Mouse (Mus musculus): ENCODE results near the gene Rsph14. TPM values are rescaled to one million over a fixed set of nuclear protein-coding genes. Genes with fewer than 3 reads are reported as not detected.

The Rsph14 gene
- polyA plus RNA-seq, 1 experiment from 2014 or later: 8.8 TPM

- Histone ChIP-seq H3K4me2 (replicated peaks; ENCODE audit: low read depth, low read length) (no peak overlapping the region), H3K27ac (ENCODE audit: low read length) (no peak overlapping the region), H3K27me3 (replicated peaks; ENCODE audit: insufficient read depth, low read length) (no peaks in the 10 kb centered on the region), H3K36me3 (ENCODE audit: insufficient read depth, low read length) (no peaks in the 10 kb centered on the region), H3K4me3 (ENCODE audit: low read depth, low read length) (no peak overlapping the region), H3K4me1 (ENCODE audit: insufficient read depth, low read depth, low read length) (no peaks in the 10 kb centered on the region), H3K9me3 (ENCODE audit: low read length) (no peaks in the 10 kb centered on the region), H3K9ac (replicated peaks; ENCODE audit: low read depth) (no peak overlapping the region)
- peak; percentile 64 for DNase-seq (ENCODE audit: low spot score)
- peak; percentile 56 for ATAC-seq
- 74% methylated on average over 10 of the region's 10 CpGs for WGBS
- TF ChIP-seq EP300 (IDR thresholded peaks at IDR 0.05): no peak
- peak; percentile 87 for TF ChIP-seq CTCF (IDR thresholded peaks at IDR 0.05)
These were observed 95.2 kb downstream of the Rsph14 start for GRCm38 (mm10) chr10:74937003-74937790.

- H3K4me1 ChIP-seq (ENCODE audit: insufficient read depth, low read depth, low read length): no peaks in the 10 kb centered on the region
- no peaks in the 10 kb centered on the region for H3K36me3 ChIP-seq (ENCODE audit: insufficient read depth, low read length)
- DNase-seq (ENCODE audit: low spot score) (peak; percentile 27), ATAC-seq (peak; percentile 33; the same call in 1 of the 2 replicates)
- TF ChIP-seq CTCF (IDR thresholded peaks at IDR 0.05) (peak; percentile 60), EP300 (IDR thresholded peaks at IDR 0.05) (no peak)
- no peaks in the 10 kb centered on the region for H3K27me3 ChIP-seq (replicated peaks; ENCODE audit: insufficient read depth, low read length)
- H3K27ac ChIP-seq (ENCODE audit: low read length): no peak overlapping the region
- H3K4me3 ChIP-seq (ENCODE audit: low read depth, low read length): no peak overlapping the region
- no peaks in the 10 kb centered on the region for H3K9me3 ChIP-seq (ENCODE audit: low read length)
- WGBS: 25% methylated on average over 6 of the region's 6 CpGs
- H3K9ac ChIP-seq (replicated peaks; ENCODE audit: low read depth): no peak overlapping the region
- H3K4me2 ChIP-seq (replicated peaks; ENCODE audit: low read depth, low read length): no peak overlapping the region
These were observed 97.4 kb downstream of the Rsph14 start for GRCm38 (mm10) chr10:74935016-74935415.

- no peak for DNase-seq (ENCODE audit: low spot score)
These were observed 97.9 kb downstream of the Rsph14 start for GRCm38 (mm10) chr10:74934521-74934920.

GRCm38 (mm10) chr10:74933548-74934190, 98.7 kb downstream of the Rsph14 start:
- Histone ChIP-seq H3K4me3 (ENCODE audit: low read depth, low read length) (no peak overlapping the region), H3K4me2 (replicated peaks; ENCODE audit: low read depth, low read length) (no peak overlapping the region), H3K27me3 (replicated peaks; ENCODE audit: insufficient read depth, low read length) (no peaks in the 10 kb centered on the region), H3K9ac (replicated peaks; ENCODE audit: low read depth) (no peak overlapping the region), H3K36me3 (ENCODE audit: insufficient read depth, low read length) (no peaks in the 10 kb centered on the region), H3K4me1 (ENCODE audit: insufficient read depth, low read depth, low read length) (no peaks in the 10 kb centered on the region), H3K27ac (ENCODE audit: low read length) (no peak overlapping the region), H3K9me3 (ENCODE audit: low read length) (no peaks in the 10 kb centered on the region)
- ATAC-seq: no peak
- no peak for DNase-seq (ENCODE audit: low spot score)
- 80% methylated on average over 19 of the region's 19 CpGs for WGBS
- no peak for TF ChIP-seq EP300 (IDR thresholded peaks at IDR 0.05)
- no peak; the same call in 1 of the 2 replicates for TF ChIP-seq CTCF (IDR thresholded peaks at IDR 0.05)

More at GRCm38 (mm10) chr10:74934521-74934920, 97.9 kb downstream of the Rsph14 start:
- Histone ChIP-seq H3K4me1 (ENCODE audit: insufficient read depth, low read depth, low read length) (no peaks in the 10 kb centered on the region), H3K4me2 (replicated peaks; ENCODE audit: low read depth, low read length) (no peak overlapping the region), H3K9me3 (ENCODE audit: low read length) (no peaks in the 10 kb centered on the region), H3K36me3 (ENCODE audit: insufficient read depth, low read length) (no peaks in the 10 kb centered on the region), H3K9ac (replicated peaks; ENCODE audit: low read depth) (no peak overlapping the region), H3K4me3 (ENCODE audit: low read depth, low read length) (no peak overlapping the region), H3K27ac (ENCODE audit: low read length) (no peak overlapping the region), H3K27me3 (replicated peaks; ENCODE audit: insufficient read depth, low read length) (no peaks in the 10 kb centered on the region)
- WGBS: 72% methylated on average over 12 of the region's 12 CpGs
- ATAC-seq: 0 out of 2 replicates have a peak, but pooled peaks have one; percentile 2
- no peak for TF ChIP-seq EP300 (IDR thresholded peaks at IDR 0.05)
- TF ChIP-seq CTCF (IDR thresholded peaks at IDR 0.05): no peak; the same call in 1 of the 2 replicates

GRCm38 (mm10) chr10:74932487-74932886, 99.9 kb downstream of the Rsph14 start:
- no peak overlapping the region for H3K27ac ChIP-seq (ENCODE audit: low read length)
- no peak overlapping the region for H3K9ac ChIP-seq (replicated peaks; ENCODE audit: low read depth)
- WGBS: 75% methylated on average over 6 of the region's 6 CpGs
- TF ChIP-seq CTCF (IDR thresholded peaks at IDR 0.05): no peak
- TF ChIP-seq EP300 (IDR thresholded peaks at IDR 0.05): no peak
- H3K4me2 ChIP-seq (replicated peaks; ENCODE audit: low read depth, low read length): no peak overlapping the region
- H3K36me3 ChIP-seq (ENCODE audit: insufficient read depth, low read length): no peaks in the 10 kb centered on the region
- H3K4me3 ChIP-seq (ENCODE audit: low read depth, low read length): no peak overlapping the region
- ATAC-seq: no peak
- H3K9me3 ChIP-seq (ENCODE audit: low read length): no peaks in the 10 kb centered on the region
- H3K27me3 ChIP-seq (replicated peaks; ENCODE audit: insufficient read depth, low read length): no peaks in the 10 kb centered on the region
- no peaks in the 10 kb centered on the region for H3K4me1 ChIP-seq (ENCODE audit: insufficient read depth, low read depth, low read length)
- DNase-seq (ENCODE audit: low spot score): no peak

- Histone ChIP-seq H3K27ac (ENCODE audit: low read length) (no peak overlapping the region), H3K4me1 (ENCODE audit: insufficient read depth, low read depth, low read length) (no peaks in the 10 kb centered on the region), H3K4me3 (ENCODE audit: low read depth, low read length) (no peak overlapping the region), H3K36me3 (ENCODE audit: insufficient read depth, low read length) (no peaks in the 10 kb centered on the region), H3K9me3 (ENCODE audit: low read length) (no peaks in the 10 kb centered on the region), H3K4me2 (replicated peaks; ENCODE audit: low read depth, low read length) (no peak overlapping the region), H3K9ac (replicated peaks; ENCODE audit: low read depth) (no peak overlapping the region), H3K27me3 (replicated peaks; ENCODE audit: insufficient read depth, low read length) (no peaks in the 10 kb centered on the region)
- no peak for ATAC-seq
- 55% methylated on average over 6 of the region's 6 CpGs for WGBS
- TF ChIP-seq CTCF (IDR thresholded peaks at IDR 0.05) (no peak), EP300 (IDR thresholded peaks at IDR 0.05) (no peak)
- no peak for DNase-seq (ENCODE audit: low spot score)
These were observed 100.8 kb downstream of the Rsph14 start for GRCm38 (mm10) chr10:74931631-74932030.

All from lung, postnatal 0 days (tissue).